Mouse (Mus musculus): ENCODE measurements around the gene Dhps.
"Not testable (repeated sequence)": the region's sequence is repeated elsewhere in the genome, so short reads cannot be mapped to it uniquely, and the experiment has no call there.

The Dhps gene

GRCm38 (mm10) chr8:85059879-85060616 lies 11.5 kb upstream of the Dhps start, which contains the start of gene Fbxw9:
Fbxw9 (plus strand) TSS chr8:85060055.
- DNase-seq (ENCODE audit: low read depth, low spot score), result peak; percentile 92

GRCm38 (mm10) chr8:85062603-85063002 lies 9.0 kb upstream of the Dhps start:
- no peak for DNase-seq (ENCODE audit: low read depth, low spot score)

GRCm38 (mm10) chr8:85065213-85065612 lies 6.3 kb upstream of the Dhps start:
- DNase-seq (ENCODE audit: low read depth, low spot score), result no peak

GRCm38 (mm10) chr8:85067155-85067554 lies 4.4 kb upstream of the Dhps start:
- DNase-seq (ENCODE audit: low read depth, low spot score), result no peak

GRCm38 (mm10) chr8:85067982-85068381 lies 3.6 kb upstream of the Dhps start, which contains the start of gene Gm5741:
Gm5741 (minus strand) TSS chr8:85067982.
- DNase-seq (ENCODE audit: low read depth, low spot score), result no peak

GRCm38 (mm10) chr8:85071041-85071440 lies 516 bp upstream of the Dhps start:
- DNase-seq (ENCODE audit: low read depth, low spot score), result no peak

GRCm38 (mm10) chr8:85072364-85072929 lies 890 bp downstream of the Dhps start:
- no peak for DNase-seq (ENCODE audit: low read depth, low spot score)

GRCm38 (mm10) chr8:85073041-85073612 lies 1.6 kb downstream of the Dhps start:
- DNase-seq (ENCODE audit: low read depth, low spot score), result no peak

GRCm38 (mm10) chr8:85074167-85074566 lies 2.6 kb downstream of the Dhps start:
- no peak for DNase-seq (ENCODE audit: low read depth, low spot score)

- DNase-seq (ENCODE audit: low read depth, low spot score), result no peak
Measured at GRCm38 (mm10) chr8:85074617-85075016, 3.1 kb downstream of the Dhps start.

- DNase-seq (ENCODE audit: low read depth, low spot score), result no peak
Measured at GRCm38 (mm10) chr8:85076001-85076400, 4.4 kb downstream of the Dhps start.

- DNase-seq (ENCODE audit: low read depth, low spot score), result peak; percentile 50
Measured at GRCm38 (mm10) chr8:85076993-85077392, 5.4 kb downstream of the Dhps start.

GRCm38 (mm10) chr8:85080214-85080531 lies 8.6 kb downstream of the Dhps start:
- DNase-seq (ENCODE audit: low read depth, low spot score), result no peak

GRCm38 (mm10) chr8:85080532-85081215 lies 9.1 kb downstream of the Dhps start, which contains the start of gene Wdr83os:
Wdr83os (plus strand) TSS chr8:85080740.
- DNase-seq (ENCODE audit: low read depth, low spot score), result peak; percentile 60

GRCm38 (mm10) chr8:85081216-85081555 lies 9.6 kb downstream of the Dhps start, which contains the start of gene Wdr83:
Wdr83 (minus strand) TSS chr8:85081306.
- no peak for DNase-seq (ENCODE audit: low read depth, low spot score)

- not testable (repeated sequence) for DNase-seq (ENCODE audit: low read depth, low spot score)
Measured at GRCm38 (mm10) chr8:85082169-85082568, 10.6 kb downstream of the Dhps start.

GRCm38 (mm10) chr8:85083108-85083813 lies 11.7 kb downstream of the Dhps start, which contains the start of gene Man2b1:
Man2b1 (plus strand) TSS chr8:85083270.
- peak; percentile 60 for DNase-seq (ENCODE audit: low read depth, low spot score)

- no peak for DNase-seq (ENCODE audit: low read depth, low spot score)
Measured at GRCm38 (mm10) chr8:85084633-85085032, 13.1 kb downstream of the Dhps start.

- DNase-seq (ENCODE audit: low read depth, low spot score), result no peak
Measured at GRCm38 (mm10) chr8:85086238-85086637, 14.7 kb downstream of the Dhps start.

- no peak for DNase-seq (ENCODE audit: low read depth, low spot score)
Measured at GRCm38 (mm10) chr8:85088771-85089170, 17.2 kb downstream of the Dhps start.

- DNase-seq (ENCODE audit: low read depth, low spot score), result no peak
Measured at GRCm38 (mm10) chr8:85090856-85091255, 19.3 kb downstream of the Dhps start.

Measured in brain, embryonic 18.5 days (tissue).